Mouse (Mus musculus) Muller cell, postnatal 12 days (primary cell): Measurements from ENCODE around the gene Gm10972.
"Not testable (repeated sequence)": the region's sequence is repeated elsewhere in the genome, so short reads cannot be mapped to it uniquely, and the experiment has no call there.

Experiments used
- DNase-seq: peaks from one replicate; pipeline ENCODE4 v3.0.0-alpha.2; 2015; ENCODE audit errors: inconsistent ontology term

The Gm10972 gene

DNA sequence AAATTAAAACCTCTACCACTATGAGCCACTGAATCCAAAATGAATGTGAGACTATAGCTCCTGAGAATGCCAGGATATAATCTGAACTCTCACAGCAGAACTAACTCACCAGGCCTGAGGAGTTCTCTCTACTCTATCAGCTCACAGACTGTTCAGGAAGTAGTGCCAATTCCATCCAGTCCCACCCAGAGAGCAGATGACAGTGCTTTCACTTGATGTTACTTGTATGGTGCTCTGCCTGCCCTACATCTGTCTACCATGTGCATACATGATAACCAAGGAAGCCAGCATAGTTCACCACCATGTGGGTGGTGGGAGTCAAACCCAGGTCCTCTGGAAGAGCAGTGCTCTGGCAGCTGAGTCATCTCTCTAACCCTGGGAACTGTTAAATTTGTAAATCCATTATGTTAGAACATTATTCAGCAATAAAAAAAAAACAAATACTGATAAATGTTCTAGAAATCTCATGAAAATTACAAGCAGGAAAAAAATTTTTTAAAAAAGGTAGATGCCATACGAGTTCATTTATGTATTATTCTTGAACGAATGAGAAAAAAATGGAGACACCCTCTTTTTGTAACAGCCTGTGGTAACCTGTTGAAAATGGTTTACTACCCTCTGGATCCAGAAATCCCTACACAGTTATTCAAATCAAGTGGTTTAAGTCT is at the start of gene Gm10972:
Gene Gm10972, plus strand, starts transcription at position 618 of the 668 bp plus-strand sequence.
- DNase-seq = not testable (repeated sequence)

DNA sequence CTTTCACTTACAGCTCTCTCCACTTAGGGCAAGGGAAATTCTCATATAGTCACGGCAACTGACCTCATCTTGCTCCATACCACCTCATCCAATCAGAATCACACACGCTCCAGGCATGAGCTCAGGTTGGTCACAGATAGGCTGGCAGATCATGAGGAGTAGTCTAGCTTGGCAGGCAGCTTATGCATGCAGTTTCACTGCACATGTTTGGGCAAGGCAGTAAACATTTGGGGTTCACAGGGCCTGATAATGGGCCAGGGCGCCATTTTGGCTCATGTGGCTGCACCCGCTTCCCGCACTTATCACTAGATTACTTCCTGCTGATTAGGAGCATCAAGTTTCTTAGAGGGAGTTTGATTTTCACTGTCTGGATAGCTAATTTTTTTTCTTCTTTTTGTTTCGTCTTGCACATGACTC is 47.0 kb upstream of the Gm10972 start:
- DNase-seq = no peak

DNA sequence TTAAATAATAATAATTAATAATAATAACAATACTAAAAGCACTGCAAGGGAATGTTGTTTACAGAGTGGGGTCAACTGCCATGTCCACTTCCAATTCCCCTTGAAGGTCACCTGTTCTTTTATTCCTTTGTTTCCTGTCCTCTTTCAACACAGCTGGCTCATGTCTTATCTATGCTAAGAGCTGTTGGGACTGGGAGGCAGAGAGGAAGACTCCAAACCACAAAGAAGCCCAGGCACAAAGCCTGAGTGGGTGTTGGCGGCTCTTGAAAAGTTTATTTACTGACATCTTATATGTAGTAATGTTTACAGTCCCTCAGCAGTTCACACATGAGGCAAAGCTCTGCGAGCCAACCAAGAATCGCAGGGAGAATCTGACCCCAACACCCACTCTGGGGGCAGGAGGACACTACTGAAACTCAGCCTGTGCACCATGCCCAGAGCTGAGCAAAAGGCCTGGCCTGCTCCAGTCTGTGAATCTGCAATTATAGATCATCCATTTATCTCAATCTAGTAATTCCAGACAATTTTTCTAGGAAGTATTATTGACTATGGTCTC is 45.6 kb upstream of the Gm10972 start:
- DNase-seq = no peak

DNA sequence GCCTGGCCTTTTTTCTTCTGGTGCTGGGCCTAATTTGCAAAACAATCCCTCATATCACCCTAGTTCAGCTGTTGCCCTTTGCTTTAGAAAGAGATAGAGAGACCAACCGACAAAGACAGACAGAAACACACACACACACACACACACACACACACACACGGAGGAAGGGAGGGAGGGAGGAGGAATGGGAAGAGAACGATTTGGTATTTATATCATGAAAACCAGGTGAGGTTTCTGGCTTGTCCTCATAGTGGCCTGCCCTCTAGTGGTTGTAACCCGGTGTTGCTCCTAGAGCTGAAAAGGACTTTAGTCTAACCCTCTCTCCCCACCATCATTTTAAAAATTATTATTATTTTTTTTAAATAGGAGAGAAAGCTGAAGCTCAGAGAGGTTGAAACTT is 41.0 kb upstream of the Gm10972 start:
- peak; percentile 33 for DNase-seq

DNA sequence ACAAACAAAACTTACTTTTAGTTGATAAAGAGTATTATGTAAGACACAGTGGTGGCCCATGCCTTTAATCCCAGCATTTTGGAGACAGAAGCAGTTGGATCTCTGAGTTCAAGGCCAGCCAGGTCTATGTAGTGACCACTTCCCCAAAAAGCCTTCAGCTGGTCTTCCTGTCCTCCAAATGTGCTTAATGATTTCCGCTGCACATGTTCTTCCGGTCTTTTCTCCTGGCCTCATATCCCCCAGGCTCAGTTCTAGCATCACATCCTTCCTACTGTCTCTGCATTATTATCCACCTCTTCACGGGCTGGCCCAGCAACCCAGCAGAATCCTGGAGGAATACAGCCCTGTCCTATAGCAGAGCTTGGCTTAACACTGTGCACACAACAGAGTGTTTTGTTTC is 33.3 kb upstream of the Gm10972 start:
- no peak for DNase-seq

DNA sequence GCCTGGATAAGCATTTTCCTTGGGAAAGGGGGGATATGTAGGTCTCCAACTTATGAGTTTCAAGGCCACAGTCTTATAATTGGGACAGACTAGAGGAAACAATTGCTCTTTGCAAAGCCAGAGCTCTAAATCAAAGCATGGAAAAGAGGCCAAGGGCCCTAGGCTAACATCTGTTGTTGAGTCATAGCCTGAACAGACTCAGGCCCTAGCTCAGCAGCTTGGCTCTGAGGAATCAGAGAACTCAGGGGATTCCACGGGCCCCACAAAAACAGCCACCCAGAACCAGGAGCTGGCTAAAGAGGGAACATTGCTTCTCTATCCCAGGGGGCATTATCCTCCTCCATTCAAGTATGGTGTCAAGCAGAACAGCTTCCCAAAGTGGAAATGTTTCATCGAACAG is 32.3 kb upstream of the Gm10972 start:
- DNase-seq = peak; percentile 70

DNA sequence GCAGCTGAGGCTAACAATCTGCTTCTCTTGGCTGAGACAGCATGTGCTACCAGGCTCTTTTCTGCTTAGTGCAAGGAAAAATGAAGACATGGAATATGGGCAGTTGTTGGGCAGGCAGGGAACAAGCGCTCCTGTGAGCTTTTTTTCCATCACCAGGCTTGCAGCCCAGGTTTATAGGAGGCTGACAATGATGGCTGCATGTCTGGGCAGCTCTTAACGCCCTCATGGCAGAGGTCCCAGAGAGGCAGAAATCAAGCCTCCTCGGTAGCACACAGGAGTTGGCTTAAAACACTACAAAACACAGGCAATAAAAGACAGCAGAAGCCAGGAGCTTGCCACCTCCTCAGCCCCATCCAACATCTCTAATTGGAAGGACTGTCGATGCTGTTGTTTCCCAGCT is 31.6 kb upstream of the Gm10972 start:
- DNase-seq = peak; percentile 55

DNA sequence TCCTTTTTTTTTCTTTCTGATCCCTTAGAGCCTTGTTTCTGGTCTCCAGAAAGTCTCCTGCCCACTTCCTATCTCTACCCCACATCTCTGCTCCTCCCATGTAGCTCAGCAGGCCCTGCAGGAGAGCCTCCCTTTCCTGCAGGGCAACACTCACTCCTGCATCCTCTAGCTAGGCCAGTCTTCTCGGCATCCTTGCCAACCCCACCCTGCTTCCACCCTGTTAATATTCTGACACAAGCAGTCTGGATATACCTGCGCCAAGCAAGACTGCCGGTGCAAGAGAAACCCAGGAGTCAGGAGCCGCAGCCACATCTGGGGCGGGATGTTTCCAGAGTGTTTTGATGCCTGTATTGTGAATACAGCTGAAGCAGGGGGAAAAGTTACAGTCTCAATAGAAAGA is 31.1 kb upstream of the Gm10972 start:
- no peak for DNase-seq

DNA sequence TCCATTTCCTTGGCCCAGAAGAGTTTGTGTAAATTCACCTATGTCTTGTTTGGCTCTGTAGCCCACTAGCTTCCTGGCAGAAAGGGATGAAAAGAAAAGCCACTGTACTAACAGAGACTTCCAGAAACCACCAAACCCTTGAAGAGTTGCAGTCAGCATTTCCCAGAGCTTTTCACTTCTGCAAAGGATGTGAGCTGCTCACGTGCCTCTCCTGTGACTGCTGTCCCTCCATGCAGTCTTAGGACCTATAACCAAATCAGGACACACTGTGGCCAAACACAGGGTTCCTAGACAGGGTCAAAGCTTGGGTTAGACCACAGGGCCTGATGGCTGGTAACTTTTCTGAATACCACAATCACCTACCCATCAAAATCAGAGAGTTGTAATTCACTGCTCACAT is 30.6 kb upstream of the Gm10972 start:
- no peak for DNase-seq

DNA sequence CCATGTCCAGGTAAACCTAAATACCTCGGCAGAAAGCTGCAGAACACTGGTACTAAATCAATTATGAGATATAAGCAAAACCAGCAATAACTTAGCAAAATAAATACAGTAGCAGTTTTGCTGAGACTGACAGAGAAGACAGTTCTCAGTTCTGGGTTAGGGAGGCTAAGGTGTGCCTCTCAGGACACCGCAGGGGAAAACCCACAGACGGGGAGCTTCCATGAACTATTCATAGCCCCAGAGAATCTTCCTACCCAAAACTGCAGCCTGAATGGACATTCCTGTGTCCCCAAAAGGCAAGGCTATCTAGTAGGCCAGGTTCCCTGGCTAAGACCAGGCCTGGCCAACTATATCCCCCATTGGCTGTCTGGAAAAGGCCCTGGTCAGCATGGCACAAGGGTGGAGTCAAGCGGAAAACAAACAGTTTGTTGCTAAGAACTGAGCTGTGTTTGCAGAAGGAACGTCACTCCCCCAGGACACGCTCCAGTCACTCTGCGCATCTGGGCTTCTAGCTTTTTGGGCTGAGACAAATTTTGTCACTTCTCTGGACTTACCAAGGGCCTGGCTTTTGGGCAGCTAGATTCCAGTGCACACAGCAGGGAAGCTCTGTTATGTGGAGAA is 29.5 kb upstream of the Gm10972 start:
- peak; percentile 30 for DNase-seq

DNA sequence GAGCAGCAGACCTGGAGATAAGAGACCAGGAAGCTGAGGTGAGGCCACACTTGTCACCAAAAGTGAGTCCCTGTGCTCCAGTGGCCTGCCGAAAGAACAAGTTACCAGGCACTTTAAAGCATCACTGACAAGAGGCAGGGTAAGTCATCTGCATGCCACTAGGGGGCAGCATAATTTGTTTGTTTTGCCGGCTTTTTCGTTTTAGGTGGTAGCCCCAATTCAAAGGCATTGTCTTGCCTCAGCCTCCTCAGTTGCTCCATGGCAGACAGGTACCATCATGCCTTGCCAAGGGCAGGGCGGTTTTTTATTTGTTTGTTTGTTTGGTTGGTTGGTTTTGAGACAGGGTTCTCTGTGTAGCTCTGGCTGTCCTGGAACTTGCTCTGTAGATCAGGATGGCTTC is 26.2 kb upstream of the Gm10972 start:
- DNase-seq = no peak

DNA sequence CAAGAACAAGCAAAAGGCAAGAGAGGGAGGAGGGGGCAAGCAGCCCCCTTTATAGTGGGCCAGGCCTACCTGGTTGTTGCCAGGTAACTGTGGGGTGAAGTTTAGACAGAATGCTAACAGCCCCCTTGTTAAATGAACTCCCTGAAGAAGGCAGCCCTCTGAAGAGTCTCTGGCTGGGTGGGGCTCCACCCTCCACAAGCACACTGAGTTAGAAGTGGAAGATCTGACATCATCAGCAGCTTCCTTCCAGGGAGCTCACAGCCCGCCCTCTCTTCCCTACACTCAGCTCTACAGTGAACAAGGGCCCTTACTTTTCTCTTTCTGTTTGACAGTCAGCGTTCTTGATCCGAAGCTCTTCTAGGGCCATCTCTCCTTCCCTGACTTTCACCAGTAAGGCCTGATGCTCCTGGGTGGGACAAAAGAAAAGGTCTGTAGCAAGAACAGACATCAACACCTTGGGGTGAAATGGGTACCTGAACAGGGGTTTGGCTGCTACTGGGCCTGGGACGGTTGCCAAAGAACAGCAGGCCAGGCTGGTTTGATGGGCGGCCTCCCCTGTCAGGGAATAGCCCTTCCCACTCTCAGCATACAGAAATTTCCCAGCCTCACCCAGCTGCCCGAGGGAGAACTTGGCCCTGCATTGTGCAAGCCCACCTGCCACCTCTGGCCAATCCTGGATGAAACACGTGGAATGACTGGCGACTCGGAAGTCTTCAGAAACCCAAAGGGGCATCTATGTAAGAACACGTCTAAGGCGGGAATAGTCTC is 21.0 kb upstream of the Gm10972 start:
- no peak for DNase-seq

DNA sequence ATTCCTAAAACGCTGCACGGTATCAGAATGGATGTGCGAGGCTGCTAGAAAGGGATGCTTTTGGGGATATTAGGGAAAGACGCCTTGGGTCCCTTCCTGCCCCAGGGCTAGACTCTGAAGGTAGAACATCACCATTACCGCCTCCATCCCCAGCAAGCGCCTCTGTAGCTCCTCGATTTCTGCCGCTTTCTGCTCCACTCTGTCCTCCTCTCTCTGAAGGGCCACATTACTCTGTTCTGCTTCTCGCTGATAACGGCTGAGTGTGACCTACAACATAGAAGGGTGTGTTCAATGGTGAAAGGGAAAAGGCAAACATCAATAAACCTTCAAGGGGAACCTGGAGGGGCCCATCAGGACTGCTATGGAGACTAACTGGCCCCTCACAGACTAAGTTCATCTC is 20.4 kb upstream of the Gm10972 start:
- DNase-seq = no peak

DNA sequence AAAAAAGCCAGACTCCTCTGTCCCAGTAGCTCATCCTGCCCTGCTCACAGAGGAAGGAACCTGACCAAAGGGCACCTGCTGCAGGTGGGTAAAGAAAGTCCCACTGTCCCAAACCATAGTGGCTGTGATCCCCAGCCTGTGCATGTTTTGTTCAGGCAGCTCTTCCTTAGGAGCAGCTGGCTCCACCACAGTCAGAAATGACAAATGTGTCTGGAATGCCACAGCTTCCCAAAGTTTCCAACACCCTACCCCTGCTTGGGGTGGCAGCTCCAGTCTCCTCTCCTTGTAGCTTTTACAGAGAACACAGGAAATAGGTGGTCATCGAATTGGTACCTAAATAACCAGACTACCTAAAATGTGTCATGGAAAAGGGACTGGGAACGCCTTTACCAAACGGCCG is 18.6 kb upstream of the Gm10972 start:
- DNase-seq = peak; percentile 54

DNA sequence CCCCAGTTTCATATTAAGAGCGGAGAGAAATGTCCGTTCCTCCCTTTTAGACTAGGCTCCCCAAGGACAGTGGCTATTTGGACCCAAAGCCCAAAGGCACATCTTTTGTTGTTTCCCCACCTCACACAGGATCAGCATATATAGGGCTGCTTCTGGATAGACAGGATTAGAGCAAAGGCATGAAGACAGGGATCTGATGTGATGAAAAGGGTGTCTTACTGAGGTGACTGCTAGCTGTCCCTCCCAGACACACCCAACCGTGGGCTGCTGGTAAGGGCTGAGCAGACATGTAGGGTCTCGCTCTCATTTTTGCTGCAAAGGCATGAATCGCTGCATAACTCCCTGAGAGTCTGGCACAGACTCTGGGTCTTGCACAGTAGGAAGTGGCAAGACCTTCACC is 14.2 kb upstream of the Gm10972 start:
- DNase-seq = no peak

DNA sequence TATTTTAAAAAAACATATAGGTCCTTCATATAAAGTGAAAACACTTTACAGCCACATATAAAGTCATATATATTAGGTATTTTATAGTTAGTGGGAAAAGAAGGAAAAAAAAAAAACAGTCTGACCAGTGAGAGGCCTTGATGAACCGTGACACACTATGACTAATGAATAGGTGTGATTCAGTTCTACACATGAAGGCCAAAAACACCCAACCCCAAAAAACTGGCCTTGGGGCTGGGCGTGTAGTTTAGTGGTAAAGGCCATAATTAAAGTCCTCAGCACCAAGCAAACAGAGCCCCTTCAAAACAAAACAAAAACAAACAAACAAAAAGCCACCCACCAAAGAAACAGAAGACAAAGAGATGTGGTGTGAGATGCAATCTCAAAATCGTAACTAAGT is 13.0 kb upstream of the Gm10972 start:
- DNase-seq = no peak

DNA sequence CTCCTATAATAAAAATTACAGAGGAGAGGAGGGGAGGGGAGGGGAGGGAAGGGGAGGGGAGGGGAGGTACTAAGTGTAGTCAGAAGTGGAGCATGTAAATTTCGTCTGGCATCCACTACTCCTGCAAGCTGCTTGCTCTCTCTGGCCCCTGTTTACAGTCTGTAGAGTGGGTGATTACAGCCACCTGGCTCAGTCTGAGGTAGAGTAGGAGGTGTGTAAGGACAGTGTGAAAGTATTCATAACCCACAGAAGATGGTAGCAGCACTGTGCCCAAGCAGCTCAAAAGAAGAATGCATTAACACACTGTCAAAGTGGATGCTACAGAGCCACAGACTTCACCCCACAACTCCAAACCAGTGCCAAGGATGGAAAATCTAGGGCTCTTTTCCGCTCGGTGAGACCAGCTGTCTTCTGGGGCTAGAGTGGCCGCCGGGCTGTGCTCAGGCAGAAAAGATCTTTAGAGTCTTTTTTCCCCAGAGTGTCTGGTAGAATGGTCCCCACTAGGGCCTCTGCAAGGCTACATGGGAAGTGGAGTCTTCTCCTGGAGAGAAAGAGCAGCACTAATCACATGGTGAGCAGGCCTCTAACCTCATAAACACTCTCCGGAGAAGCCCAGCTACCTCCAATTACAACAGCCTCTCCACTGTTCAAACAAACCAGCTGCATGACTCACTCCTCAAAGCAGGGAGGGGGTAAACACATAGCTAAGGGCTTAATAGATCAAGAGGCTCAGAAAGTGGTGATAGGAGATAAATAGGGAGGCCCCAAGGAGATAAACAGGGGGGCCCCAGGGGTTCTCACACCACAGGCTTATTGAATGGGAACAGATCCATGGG is 6.1 kb downstream of the Gm10972 start:
- DNase-seq = peak; percentile 86

DNA sequence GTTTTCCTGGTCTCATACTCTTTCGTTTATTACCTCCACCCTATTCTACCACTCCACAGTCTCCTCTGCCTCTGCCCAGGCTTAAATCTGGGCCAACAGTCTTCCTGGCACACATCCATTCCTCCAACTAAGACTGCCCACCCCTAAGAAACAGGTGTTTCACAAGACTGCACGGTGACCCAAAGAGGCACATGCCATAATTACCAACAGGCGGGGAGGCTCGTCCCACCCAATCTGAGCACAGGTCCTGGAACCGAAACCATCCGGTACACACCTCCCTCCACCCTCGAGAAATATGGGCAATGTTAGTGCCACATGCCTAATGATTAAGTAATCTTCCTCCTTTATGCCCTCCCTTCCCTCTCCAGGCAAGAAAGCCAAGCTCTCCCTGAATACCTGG is 7.5 kb downstream of the Gm10972 start:
- no peak for DNase-seq

DNA sequence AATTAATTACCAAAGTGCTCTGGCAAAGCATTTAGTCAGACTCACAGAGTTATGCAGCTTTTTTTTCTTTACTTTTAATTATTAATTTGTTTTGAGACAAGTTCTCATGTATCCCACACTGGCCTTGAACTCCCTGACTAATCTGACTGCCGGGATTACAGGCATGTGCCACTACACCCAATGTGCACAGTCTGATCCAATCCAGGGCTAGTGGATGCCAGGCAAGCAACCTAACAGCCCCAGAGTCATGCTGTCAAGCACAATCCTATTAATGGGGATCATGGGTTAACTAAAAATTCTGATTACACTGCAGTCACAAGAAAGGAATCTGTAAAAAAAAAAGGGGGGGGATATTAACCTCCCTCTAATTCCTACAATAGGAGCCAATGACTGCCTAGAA is 11.1 kb downstream of the Gm10972 start:
- peak; percentile 67 for DNase-seq

DNA sequence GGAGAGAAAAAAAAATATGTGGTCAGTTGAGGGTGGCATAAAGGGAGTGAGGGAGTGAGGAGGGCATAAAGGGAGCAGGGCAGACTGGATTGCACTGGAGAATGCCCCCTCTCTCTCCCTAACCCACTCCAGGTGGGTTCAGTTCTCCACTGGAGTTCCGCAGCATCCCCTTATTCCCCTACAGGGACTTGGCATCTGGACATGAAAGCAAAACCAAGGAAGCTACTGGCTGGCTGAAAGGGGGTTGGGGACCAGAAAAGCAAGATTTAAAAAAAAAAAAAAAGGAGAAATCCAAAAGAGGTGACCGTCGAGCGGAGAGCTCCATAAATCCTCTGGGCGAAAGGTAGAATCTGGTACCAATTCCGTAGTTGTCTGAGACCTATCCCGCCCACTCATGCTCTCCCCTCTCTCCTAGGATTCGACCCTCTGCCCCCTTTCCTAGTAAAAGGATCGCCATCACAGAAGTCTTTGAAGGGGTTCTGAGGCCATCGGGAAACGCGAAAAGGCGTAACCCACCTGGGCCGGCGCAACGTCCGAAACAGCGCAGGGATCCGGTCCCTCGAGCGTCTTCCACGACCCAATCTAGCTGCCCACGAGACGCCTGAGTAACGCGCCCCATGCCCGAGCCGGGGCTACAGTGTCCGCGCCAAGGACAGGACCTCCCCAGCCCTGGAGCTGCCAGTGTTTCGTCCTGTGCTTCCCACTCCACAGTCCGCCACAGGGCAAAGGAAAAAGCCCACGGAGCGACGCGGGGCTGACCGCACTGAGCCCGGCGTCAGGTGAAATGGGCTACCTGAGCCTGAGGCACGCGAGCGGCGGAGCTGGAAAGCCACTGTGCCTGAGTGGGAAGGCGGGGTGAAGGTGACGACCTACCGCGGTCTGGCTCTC is 15.2 kb downstream of the Gm10972 start:
- peak; percentile 22 for DNase-seq

DNA sequence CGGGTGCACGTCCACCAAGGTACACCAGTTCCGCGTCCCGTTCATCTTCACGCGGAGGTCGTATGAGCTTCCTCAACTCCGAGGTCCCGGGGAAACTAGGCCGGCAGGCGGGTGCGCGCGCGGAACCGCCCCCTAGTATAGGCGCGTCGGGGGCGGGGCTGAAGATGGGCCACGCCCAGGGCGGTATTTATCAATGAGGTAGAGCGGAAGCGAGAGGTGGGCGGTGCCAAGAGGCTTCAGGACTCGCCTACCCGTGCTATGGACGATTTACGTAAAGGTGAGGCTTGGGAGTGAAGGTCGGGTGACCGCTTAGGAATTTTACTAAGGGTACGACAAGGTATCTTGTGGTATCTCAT is 15.8 kb downstream of the Gm10972 start, which contains the start of gene Tuft1:
Gene Tuft1, minus strand, starts transcription at position 133 of the 356 bp plus-strand sequence.
- DNase-seq = not testable (repeated sequence)
